Mouse (Mus musculus) cerebellum, adult 9-10 months (tissue): ENCODE measurements around the gene Cpt1a.

Source experiments
- DNase-seq: peaks from one replicate; pipeline ENCODE4 v3.0.0; 2022

Gene Cpt1a

DNA sequence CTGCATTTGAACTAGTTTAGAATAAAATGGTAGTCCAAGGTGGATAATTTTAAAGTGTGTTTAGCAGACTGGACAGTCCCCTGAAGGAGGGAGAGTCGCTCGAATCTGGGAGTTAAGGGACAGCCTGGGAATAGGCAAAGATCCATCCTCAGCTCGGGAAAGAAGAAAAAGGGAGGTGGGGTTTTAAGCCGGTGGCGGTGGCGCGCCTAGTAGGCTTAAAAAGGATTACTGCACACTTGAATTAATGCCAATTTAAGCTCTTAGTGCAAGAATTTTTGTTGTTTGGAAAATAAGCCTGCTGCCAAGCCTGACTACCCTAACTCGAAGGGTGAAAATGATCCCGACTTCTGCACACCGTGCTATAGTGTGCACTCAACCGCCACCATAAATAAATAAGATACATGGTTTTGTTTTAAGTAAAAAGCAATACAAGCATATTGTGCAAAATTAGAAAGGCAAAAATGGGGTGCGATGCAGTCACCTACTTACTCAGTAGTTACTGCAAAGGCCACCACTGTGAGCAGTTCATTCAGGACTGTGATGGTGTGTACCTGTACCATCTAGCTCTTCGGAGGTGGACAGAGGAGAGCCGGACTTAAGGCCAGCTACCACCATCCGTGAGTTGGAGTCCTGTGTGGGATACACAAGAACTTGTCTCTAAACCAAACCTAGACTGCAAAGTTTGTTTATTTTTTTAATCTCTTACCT lies 3.8 kb downstream of the Cpt1a start:
- peak; percentile 6 for DNase-seq

DNA sequence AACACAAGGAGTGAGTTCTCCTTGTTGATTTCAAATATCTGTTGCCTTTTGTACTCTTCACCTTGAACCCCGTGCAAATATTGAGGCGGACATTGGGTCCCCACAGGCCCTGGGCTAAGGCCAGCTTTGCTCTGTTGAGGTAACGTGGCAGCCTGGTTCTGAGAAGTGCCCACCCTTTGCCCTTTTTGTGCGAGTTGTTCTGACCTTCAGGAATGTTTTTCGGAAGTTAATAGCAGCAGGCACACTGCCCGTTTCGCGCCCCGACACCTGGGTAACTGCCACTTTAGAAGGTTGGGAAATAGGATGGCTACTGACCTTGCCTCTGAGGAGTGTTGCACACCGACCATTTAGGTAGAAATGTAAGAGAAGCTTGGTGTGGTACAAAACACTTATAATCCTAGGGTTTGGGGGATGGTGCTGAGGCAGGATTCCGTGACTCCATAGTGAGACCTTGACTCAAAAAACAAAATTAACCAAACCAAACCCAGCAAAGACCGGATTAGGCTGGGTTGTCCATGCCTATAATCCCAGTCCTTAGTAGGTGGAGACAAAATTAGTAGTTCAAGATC lies 4.4 kb downstream of the Cpt1a start:
- peak; percentile 3 for DNase-seq

DNA sequence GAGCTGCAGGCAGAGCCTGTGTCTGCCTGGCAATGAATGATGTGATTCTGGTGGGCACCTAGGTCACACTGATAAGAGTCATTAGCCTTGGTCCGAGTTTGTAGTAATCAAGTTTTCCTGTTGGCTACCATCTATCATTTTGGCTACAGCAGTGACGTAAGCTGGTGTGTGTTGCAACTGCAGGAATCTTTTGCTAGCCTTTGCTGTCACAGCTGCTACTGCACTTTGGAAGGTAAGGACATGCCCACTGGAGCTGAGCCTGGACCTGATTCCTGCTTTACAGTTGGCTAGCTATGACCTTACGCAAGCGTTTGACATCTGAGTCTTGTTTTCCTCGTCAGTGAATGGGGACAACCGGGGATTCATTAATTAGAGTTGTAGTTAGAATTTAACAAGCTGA lies 11.1 kb downstream of the Cpt1a start:
- DNase-seq: no peak

DNA sequence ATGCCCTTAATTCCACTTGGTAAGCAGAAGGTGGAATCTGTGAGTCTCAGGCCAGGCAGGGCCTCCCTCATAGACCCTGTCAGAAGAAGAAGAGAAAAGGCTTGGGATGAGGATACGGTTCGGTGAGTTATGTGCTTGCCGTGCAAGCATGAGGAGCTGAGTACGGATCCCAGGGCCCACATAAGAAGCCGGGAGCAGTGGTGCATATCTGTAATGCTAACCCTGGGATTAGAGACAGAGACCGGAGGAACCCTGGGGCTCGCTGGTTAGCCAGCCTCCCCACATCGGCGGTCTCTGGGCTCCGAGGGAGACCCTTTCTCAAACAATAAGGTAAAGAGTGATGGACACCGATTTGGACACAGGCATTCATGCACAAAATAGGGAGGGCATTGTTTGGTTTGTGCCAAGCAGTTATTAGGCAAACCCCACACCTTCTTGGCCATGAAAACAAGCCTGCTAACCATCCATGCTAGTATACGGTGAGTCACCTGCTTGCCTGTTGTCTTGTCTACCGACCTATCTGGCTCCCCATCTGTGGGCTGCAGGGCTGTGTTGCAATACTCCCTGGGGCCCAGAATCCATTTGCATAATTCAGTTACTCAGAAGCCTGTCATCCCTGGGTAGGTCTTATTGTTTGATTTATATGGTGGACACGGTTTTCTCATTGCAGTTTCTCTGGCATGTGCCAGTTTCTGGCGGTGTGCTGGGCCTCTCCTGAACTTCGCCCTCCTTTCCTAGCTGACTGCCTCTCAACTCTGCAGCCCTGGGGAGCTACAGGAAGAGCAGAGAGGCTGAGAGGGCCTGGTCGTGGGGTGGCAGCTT lies 11.8 kb downstream of the Cpt1a start:
- DNase-seq: no peak

DNA sequence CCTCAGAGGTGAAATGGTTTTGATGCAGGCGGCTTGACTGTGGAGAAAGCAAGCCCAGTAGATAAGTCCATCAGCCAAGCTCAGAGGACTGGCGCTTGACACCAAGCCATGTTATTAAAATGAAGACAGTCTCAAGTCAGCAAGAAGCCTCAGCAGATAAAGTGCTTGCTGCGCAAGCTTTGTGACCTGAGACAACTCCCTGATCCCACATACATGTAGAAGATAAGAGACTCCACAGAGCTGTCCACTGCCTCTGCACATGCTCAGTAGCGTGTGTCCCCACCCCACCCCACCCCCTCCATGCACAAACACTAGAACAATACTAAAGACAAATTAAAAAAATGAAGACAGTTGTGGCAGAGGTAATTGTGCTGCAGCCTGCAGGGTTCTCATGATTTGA lies 12.4 kb downstream of the Cpt1a start:
- DNase-seq: no peak

DNA sequence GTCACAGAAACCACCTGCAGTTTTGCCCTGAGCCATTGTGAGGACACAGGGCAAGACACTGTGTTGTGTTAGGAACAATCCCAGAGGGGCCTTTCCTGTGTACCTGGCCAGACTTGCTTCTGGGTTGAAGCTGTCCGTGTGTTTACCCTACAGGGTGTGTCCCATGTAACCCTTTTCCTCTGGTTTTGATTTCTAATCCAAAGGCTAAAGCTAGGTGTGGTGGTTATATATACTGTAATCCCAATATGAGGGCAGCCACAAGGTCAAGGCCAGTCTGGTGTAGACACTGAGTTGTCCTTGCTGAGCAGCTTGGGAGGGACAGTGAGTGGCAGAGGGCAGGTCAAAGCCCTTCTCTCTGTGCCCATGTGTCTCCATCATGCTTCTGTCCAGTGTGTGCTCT lies 13.8 kb downstream of the Cpt1a start:
- DNase-seq: no peak

DNA sequence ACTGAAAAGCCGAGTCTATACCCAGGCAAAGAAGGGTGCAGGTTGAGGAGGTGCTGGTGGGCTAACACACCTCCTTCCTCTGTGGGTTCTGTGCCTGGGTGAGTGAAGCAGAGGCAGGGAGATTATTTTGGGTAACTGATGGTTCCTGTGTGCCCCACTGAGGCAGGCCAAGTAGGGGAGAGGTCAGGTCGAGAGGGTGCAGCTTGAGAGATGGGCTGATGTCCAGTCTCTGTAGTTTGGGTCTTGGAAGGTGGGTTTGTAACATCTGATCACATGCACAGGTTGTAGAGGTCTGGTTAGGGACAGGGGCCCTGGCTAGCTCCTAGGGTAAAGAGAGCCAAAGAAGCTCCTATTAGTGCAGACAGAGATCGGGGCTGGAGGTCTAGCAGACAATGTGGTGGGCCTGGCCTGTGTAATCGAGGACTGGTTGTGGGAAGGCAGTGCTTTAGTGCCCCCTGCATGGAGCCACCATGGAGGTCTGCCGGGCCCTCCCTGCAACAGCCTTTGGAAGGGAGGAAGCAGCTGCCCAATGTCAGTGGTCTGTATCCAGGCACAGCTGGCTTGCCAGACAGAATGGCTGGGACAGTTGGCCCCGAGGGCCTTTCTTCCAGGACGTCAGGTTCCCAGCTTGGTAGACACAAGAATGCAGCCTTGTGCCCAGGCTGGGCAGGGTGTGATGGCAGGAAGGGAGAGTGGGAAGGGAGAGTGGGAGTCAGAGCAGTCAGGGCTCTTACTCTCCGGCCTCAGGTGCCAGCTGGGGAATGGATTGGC lies 14.5 kb downstream of the Cpt1a start:
- no peak for DNase-seq

DNA sequence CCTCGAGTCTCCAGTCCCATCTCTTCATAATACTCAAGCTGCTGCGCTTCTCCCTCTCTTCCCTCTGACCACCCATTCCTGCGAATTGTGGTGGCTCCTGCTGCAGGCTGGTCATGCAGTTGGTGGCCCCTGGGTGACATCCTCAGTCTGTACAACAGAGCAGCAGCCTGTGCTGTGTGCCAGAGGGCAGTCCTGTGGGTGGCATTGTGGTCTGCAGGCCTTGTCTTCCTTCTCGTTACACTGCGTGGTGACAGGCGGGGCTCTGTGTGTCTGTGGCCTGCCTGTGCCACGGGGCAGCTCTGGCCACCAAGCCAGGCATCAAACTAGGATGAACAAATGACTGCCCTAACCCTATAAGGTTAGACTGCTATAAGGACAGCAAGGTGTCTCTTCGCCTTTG lies 17.1 kb downstream of the Cpt1a start:
- DNase-seq: no peak

DNA sequence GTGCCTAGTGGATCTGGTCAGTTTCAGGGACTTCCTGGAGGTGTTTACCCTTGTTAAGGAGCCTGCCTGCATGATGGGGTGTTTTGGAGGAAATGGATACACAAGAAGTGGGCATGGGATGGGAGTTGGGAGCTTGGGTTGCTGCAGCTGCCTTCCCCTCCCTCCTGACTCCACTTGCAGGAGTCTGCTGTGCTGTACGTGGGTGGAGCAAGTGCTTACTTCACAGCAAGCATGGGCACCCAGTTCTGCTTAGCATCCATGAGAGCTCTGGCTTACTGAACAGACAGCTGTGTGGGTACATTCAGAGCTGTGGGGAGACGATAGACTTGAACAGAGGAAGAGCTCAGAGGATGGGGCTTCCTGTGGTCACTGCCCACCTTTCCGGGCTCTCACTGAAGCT lies 18.9 kb downstream of the Cpt1a start:
- DNase-seq: no peak

DNA sequence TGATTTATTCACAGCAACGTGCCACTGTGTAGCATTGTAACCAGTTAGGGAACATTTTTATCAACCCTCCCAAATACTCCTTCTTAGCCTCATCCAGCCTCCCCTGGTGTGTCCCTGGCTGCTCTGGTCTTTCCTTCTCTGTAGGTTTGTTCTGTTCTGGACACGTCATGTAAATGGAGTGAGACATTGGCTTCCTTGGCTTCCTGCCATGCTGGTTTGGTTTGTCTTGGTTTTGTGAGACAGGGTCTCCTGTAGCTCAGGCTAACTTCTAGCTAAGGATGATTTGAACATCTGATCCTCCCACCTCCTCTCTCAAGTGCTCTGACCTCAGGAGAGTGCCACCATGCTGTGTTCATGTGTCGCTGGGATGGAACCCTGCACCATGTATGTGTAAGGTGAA lies 21.8 kb downstream of the Cpt1a start:
- no peak for DNase-seq

DNA sequence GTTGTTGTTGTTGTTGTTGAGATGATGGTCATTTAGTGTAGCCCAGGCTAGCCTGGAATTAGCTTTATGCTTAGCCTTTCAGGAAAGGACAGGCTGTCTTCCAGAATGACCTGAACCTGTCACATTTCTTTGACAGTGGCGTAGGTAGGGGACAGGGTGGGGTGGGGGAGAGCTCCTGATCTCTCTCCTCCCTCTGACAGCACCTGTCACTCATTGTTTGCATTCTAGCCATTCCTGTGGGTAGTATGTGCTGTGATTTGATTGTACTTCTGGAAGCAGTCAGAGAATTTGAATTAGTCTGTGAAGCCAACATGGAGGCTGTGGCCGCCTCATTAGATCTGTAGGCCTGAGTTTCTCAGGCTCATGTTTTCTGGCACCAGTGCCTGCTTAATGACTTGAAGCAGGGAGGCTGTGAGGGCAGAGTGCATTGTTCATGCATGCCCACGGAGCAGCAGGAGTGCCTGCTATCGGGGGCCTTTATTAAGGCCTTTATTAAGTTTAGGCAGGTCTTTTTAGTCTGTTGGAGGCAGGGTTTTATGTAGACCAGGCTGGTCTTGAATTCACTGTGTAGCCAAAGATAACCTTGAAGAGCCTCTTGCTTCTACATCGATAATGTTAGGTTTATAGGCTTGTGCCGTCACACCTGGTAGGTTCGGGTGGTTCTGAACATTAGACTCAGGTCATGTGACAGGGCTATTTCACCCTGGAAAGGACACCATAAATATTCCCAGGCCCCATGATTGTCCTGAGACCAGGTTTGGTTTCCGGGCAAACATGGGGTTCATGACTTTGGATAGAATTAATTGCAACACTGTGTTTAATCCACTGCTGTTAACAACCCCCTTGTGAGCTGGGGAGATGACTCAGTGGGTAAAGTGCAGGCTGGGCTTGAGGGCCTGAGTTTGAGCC lies 22.8 kb downstream of the Cpt1a start:
- no peak for DNase-seq

DNA sequence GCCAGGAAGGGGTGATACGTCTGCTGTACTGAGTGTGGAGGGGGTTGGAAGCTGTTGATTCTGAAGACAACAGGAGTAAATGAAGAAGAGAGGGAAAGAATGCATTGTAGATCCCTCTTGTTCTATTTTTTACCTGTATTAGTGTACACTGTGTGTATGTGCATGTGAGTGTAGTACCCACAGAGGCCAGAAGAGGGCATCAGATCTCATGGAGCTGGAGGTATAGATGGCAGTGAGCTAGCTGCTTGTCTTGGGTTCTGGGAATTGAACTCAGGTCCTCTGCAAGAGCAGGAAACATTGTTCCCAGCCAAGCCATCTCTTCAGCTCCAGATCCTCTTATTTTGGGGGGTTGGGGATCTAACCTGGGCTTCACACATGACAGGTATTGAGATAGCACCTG lies 25.6 kb downstream of the Cpt1a start:
- no peak for DNase-seq

DNA sequence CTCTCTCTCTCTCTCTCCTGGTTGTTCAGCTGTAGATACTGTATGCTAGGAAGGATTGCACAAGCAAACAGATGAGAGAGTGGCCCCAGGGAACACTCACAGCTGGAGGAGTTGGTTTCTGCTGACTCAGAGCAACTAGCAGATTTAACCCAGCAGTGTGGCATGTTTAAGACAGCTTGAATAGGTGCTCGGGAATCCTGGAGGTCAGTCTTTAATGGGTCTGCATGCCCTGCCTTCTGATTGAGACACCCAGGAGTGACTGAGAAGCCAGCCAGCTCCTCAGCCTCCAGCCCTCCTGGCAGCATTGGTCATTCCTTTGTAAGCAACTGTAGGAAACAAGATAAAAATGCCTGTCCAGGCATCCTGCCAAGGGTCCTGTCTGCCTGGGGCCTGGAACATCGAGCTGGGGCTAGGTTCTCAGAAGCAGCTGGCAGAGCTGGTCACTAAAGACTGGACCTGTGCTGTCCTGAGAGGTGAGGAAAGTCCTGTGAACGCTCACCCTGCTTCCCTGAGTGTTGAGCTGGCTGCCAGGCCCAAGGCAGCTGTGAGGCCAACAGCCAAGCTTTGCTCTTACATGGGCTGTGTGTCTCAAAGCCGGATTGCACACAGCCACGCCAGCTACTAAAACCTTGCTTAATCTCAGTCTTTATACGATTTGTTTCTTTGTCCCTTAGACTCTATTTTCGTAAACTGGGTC lies 31.4 kb downstream of the Cpt1a start:
- DNase-seq: no peak

DNA sequence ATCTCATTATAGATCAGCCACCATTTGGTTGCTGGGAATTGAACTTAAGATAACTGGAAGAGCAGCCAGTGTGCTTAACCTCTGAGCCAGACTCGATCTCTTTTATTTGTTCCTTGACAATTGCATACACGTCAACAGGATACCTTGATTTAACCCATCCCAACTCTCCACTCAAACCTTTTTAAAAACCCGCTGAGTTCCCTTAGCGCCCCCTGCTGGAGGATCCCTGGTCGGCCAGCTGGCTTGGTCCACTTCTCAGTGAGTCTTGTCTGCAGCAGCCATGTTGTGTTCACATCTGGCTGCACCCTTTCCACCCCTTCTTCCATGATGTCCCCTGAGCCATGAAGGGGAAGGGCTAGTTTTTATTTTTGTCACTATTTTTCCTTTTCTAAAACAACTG lies 33.0 kb downstream of the Cpt1a start:
- DNase-seq: no peak

DNA sequence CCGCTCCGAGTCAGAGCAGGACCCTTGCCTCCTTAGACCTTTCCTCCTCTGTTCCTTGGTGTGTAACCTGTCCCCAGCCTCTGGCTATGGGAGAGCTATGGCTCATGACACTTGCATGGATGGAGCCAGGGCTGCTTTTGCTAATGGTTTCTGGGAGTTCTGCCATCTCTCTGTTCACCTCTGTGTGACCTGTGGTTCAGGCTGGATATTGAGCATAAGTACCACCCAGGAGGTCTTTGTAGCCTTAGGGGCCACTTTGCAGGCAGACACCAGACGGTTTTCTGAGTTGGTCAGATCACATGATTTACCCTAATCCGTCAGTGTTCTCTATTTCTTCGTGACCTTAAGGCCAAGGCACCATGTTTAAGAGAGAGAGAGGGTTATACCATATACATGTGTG lies 34.4 kb downstream of the Cpt1a start:
- DNase-seq: no peak

DNA sequence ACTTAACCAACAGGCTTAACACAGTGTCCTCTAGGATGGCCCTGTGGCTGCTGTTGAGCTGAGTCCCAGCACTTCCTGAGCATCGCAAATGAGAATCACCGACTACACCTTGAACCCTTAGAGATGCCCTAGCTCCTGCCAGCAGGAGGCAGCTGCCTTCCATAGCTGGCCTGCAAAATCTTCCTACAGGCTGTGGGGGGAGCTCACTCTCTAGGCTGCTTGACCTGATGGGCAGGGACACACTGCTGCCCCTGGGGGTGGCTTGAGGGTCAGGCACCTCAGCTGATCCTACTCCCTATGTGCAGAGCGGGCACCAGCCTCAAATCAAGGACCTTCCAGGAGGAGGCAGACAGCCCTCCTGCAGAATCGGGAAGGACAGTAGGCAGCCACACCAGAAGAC lies 35.5 kb downstream of the Cpt1a start:
- DNase-seq: no peak

DNA sequence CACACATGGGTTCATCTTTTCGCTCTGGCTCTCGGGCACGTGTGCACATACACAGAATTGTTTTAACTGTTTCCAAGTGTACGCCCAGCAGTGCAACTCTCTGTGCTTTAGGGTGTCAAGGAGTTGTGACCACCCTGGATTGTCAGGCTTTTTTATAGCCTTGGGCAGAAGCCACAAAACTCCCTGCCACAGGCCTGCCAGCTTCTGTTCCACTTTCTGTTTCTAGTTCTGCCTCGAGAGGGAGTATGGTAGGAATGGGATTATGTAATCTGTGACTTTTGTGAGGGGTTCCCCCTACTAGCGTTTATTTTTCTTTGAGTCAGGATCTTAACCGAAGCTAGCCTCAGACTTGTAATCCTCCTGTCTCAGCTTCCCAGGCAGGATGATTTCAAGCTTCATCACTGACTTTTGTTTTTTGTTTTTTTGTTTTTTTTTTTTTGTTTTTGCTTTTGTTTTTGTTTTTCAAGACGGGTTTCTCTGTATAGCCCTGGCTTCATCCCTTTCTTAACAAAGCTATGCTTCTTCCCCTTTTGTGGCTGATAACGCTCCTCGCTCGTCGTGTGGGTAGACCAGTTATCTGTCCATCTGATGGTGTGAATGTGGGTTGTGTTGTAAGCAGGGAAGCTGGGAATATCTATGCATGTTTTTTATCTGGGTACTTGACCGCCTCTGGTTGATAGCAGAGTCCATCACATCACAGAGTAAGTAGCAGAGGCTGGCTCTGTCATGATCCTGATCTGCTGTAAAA lies 37.9 kb downstream of the Cpt1a start:
- DNase-seq: no peak

DNA sequence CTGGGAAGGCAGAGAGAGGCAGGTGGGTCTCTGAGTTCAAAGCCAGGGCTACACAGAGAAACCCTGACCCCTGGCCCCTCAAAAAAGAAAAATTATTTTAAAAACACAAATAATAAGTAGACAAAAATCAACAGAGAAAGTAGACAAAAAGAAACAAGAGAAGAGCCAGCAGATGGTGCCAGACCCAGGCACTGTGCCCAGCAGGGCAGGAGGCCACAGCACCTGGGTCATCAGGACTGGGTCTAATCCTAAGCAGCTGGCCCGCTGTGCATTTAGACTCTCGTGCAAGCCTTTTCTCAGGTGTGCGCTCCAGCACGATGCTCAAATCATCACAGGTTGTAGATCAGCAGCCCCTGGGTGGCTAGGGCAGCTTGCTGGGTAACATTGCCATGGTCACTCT lies 41.4 kb downstream of the Cpt1a start:
- DNase-seq: no peak

DNA sequence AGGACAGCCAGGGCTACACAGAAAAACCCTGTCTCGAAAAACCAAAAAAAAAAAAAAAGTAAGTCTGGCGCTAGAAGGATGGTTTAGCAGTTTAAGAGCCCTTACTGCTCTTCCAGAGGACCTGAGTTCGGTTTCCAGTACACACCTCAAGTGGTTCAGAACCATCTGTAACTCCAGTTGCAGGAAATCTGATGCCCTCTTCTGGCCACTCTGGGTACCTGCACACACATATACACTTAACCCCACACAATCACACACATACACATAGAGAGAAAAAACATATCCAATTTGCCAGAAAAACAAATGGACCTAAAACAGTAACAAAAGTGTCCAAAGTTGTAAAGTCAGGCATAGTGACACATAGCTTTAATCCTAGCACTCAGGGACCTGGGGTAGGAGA lies 43.0 kb downstream of the Cpt1a start:
- no peak for DNase-seq

DNA sequence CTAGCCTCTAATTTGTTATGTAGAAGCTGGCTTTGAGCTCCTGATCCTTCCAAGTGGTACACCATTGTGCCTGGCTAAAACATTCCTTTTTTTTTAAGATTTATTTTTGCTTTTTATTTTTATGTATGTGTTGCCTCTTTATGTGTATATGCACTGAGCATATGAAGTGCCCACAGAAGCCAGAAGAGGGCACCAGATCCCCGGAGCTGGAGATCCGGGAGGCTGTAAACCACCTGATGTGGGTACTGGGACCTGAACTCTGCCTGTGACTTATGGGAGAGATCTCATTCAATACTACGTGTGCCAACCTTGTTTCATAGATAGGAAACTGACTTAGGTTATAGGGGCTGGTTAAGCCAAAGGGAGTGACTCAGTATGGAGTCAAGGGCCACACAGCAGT lies 46.1 kb downstream of the Cpt1a start:
- DNase-seq: no peak

DNA sequence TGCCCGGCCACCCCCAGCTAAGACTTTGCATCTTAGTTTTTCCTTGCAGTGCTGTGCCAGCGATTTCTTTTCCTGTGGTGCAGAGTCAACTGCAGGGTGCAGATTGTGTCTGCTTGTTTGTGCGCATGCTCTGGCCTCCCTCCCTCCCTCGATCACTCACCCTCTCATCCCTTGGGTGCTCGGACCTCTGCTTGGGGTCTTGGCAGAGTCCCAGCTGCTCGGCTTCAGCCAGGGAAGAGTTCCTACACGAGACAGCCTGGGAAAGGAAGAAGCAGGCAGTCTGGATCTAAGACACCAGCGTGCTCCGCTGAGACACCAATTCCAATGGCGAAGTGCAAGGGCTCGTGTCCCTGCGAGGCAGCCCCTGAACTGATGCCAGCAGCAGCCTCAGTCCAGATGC lies 51.2 kb downstream of the Cpt1a start:
- no peak for DNase-seq
